Mouse (Mus musculus): ENCODE results near the gene Flot2. TPM values are rescaled to one million over a fixed set of nuclear protein-coding genes. Genes with fewer than 3 reads are reported as not detected.

Flot2 gene
- polyA plus RNA-seq, 1 experiment from 2014 or later = 60.8 TPM

DNA sequence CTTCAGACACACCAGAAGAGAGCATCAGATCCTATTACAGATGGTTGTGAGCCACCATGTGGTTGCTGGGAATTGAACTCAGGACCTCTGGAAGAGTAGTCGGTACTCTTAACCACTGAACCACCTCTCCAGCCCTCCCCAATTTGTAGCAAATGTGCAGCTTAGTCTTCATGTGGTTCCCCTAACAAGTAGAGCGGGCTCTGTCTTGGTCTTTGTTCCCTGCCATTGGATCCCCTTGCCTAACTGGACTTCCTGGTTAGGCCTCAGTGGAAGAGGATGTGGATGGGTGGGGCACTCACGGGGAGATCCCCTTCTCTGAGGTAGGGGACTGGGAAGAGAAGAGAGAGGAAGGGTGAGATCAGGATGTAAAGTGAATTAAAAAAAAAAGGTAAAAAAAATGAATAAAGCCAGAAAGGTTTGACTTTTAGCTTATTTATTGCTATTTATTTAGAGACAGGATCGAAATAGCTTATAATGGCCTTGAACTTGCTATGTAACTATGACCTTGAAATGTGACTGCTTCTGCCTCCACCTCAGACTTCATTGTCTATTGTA lies 49.3 kb downstream of the Flot2 start:
- Histone ChIP-seq H3K4me2 (ENCODE audit: low read depth) (no peak overlapping the region), H3K4me3 (ENCODE audit: low read depth, low read length) (no peak overlapping the region), H3K27me3 (ENCODE audit: control insufficient read depth, insufficient read depth, low read length) (no peaks in the 10 kb centered on the region), H3K27ac (ENCODE audit: low read depth, low read length) (no peak overlapping the region), H3K36me3 (ENCODE audit: control insufficient read depth, insufficient read depth, low read length) (no peaks in the 10 kb centered on the region), H3K9me3 (ENCODE audit: control insufficient read depth, low read length) (no peaks in the 10 kb centered on the region), H3K4me1 (ENCODE audit: control insufficient read depth, insufficient read depth, low read length) (no peaks in the 10 kb centered on the region), H3K9ac (ENCODE audit: low read length) (no peak overlapping the region)
- no peak for DNase-seq (ENCODE audit: low spot score)
- 75% methylated on average over 4 of the region's 4 CpGs for WGBS
- ATAC-seq (ENCODE audit: insufficient read depth, low FRiP score, low TSS enrichment) = no peak

DNA sequence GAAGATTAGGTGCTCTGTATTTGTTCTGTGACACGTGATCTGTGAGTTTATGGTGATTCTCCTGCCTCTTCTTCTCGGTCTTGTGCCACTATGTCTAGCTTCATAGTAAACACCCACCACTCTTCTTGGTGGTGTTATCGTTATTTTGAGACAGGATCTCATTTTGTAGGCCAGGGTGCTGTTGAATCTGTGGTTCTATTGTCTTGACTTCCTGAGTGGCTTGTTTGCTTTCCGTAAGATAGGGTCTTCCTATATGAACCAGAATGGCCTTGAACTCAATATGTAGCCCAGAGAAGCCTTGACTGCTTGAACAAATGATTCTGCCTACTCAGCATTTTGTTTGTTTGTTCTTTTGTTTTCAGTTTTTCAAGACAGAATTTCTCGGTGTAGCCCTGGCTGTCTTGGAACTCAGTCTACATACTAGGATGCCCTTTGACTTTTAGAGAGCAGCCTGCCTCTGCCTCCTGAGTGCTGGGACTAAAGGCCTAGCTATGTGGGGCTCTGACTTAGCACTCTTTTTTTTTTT lies 50.1 kb downstream of the Flot2 start:
- H3K27ac ChIP-seq (ENCODE audit: low read depth, low read length) = no peak overlapping the region
- no peak overlapping the region for H3K4me2 ChIP-seq (ENCODE audit: low read depth)
- H3K4me1 ChIP-seq (ENCODE audit: control insufficient read depth, insufficient read depth, low read length) = no peaks in the 10 kb centered on the region
- no peak overlapping the region for H3K4me3 ChIP-seq (ENCODE audit: low read depth, low read length)
- H3K36me3 ChIP-seq (ENCODE audit: control insufficient read depth, insufficient read depth, low read length) = no peaks in the 10 kb centered on the region
- WGBS = 82% methylated on average over 5 of the region's 5 CpGs
- H3K9ac ChIP-seq (ENCODE audit: low read length) = no peak overlapping the region
- DNase-seq (ENCODE audit: low spot score) (no peak), ATAC-seq (ENCODE audit: insufficient read depth, low FRiP score, low TSS enrichment) (no peak)
- no peaks in the 10 kb centered on the region for H3K9me3 ChIP-seq (ENCODE audit: control insufficient read depth, low read length)
- no peaks in the 10 kb centered on the region for H3K27me3 ChIP-seq (ENCODE audit: control insufficient read depth, insufficient read depth, low read length)

DNA sequence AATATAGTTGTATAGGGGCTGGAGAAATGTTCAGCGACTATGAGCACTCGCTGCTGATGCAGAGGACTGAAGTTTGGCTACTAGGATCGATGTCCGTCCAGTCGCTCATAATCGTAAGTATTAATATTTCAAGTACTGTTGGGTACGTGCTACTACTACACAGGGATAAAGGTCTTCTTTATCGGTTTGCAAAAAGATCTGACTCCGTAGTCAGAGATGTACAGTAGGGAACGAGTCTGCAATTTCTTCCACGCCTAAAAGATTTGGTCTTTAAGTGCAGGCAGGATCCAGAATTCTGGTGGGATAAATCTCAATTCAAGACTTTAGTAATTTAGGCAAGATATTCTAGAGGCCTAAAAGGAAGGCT lies 56.4 kb downstream of the Flot2 start:
- H3K27ac ChIP-seq (ENCODE audit: low read depth, low read length) = no peak overlapping the region
- peaks cover 15% of the 10 kb centered on the region for H3K4me1 ChIP-seq (ENCODE audit: control insufficient read depth, insufficient read depth, low read length)
- H3K9ac ChIP-seq (ENCODE audit: low read length) = peak overlapping the region; percentile 42
- H3K27me3 ChIP-seq (ENCODE audit: control insufficient read depth, insufficient read depth, low read length) = no peaks in the 10 kb centered on the region
- H3K9me3 ChIP-seq (ENCODE audit: control insufficient read depth, low read length) = no peaks in the 10 kb centered on the region
- no peak overlapping the region for H3K4me3 ChIP-seq (ENCODE audit: low read depth, low read length)
- ATAC-seq (ENCODE audit: insufficient read depth, low FRiP score, low TSS enrichment) = no peak
- peak overlapping the region; percentile 62 for H3K4me2 ChIP-seq (ENCODE audit: low read depth)
- H3K36me3 ChIP-seq (ENCODE audit: control insufficient read depth, insufficient read depth, low read length) = no peaks in the 10 kb centered on the region
- 59% methylated on average over 11 of the region's 11 CpGs for WGBS
- no peak for DNase-seq (ENCODE audit: low spot score)

DNA sequence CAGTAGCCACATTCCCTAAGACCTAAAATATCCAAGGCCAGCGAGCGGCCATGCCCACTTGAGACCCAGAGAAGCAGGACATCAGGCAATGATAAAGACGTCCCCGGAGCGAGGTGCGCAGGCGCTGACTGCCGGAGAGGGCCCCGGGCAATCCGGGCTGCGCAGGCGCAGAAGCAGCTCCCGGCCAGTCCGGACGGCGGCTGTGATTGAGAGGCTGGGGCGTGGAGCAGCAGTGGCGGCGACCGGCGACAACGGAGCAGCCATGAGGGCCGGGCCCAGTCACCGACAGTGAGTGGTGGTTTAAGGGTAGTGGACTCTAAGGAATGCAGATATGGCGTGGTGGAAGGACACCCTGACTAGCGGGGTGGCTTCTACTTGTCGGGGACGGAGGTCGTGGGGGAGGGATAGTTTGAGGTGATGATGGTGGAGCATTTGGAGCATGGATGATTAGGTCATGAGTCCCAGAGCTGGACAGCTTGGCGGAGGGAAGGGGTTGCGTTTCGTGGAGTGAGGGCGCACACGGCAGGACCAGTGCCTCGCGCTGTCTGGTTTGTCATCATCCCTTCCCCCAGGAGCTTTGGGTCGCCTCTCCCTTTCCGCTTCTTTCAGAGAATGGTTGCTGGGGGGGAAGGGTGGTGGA lies 56.9 kb downstream of the Flot2 start, which contains the start of gene Fam222b:
Gene Fam222b (plus strand): TSS at position 157 of the 640 bp plus-strand sequence.
- H3K9me3 ChIP-seq (ENCODE audit: control insufficient read depth, low read length) = no peaks in the 10 kb centered on the region
- WGBS = under 1% methylated on average over 38 of the region's 38 CpGs

DNA sequence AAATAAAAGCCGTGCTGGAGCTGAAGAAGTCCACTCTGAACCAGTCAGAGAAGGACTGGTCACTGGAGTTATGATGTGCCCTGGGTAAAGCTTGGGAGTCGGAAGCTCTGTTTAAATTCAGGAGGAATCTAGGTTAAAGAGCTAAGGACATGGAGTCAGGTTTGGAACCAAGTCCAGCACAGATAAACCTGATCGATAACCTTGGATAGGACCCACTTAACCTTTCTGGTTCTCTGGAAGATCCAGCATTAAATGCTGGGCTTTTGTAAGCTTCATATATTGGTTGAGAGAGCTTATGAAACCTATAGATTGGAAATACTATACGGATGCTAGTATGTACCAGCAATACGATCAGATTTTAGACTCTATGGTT lies 57.4 kb downstream of the Flot2 start:
- H3K9ac ChIP-seq (ENCODE audit: low read length) = peak overlapping the region; percentile 76
- peak overlapping the region; percentile 75 for H3K4me3 ChIP-seq (ENCODE audit: low read depth, low read length)
- H3K36me3 ChIP-seq (ENCODE audit: control insufficient read depth, insufficient read depth, low read length) = no peaks in the 10 kb centered on the region
- peaks cover 15% of the 10 kb centered on the region for H3K4me1 ChIP-seq (ENCODE audit: control insufficient read depth, insufficient read depth, low read length)
- DNase-seq (ENCODE audit: low spot score) (no peak), ATAC-seq (ENCODE audit: insufficient read depth, low FRiP score, low TSS enrichment) (no peak)
- H3K27me3 ChIP-seq (ENCODE audit: control insufficient read depth, insufficient read depth, low read length) = no peaks in the 10 kb centered on the region
- 35% methylated on average over 5 of the region's 5 CpGs for WGBS
- peak overlapping the region; percentile 58; the same call in 1 of the 2 replicates for H3K27ac ChIP-seq (ENCODE audit: low read depth, low read length)
- H3K4me2 ChIP-seq (ENCODE audit: low read depth) = peak overlapping the region; percentile 62
- H3K9me3 ChIP-seq (ENCODE audit: control insufficient read depth, low read length) = no peaks in the 10 kb centered on the region

More for the DNA sequence above, 56.9 kb downstream of the Flot2 start, which contains the start of gene Fam222b:
- ATAC-seq (ENCODE audit: insufficient read depth, low FRiP score, low TSS enrichment) (peak; percentile 84), DNase-seq (ENCODE audit: low spot score) (peak; percentile 94)
- no peaks in the 10 kb centered on the region for H3K27me3 ChIP-seq (ENCODE audit: control insufficient read depth, insufficient read depth, low read length)
- H3K27ac ChIP-seq (ENCODE audit: low read depth, low read length) = peak within 1 kb of the TSS; percentile 58; the same call in 1 of the 2 replicates
- peaks cover 15% of the 10 kb centered on the region for H3K4me1 ChIP-seq (ENCODE audit: control insufficient read depth, insufficient read depth, low read length)
- peak within 1 kb of the TSS; percentile 62 for H3K4me2 ChIP-seq (ENCODE audit: low read depth)
- peak within 1 kb of the TSS; percentile 75 for H3K4me3 ChIP-seq (ENCODE audit: low read depth, low read length)
- no peaks in the 10 kb centered on the region for H3K36me3 ChIP-seq (ENCODE audit: control insufficient read depth, insufficient read depth, low read length)
- peak within 1 kb of the TSS; percentile 76 for H3K9ac ChIP-seq (ENCODE audit: low read length)

DNA sequence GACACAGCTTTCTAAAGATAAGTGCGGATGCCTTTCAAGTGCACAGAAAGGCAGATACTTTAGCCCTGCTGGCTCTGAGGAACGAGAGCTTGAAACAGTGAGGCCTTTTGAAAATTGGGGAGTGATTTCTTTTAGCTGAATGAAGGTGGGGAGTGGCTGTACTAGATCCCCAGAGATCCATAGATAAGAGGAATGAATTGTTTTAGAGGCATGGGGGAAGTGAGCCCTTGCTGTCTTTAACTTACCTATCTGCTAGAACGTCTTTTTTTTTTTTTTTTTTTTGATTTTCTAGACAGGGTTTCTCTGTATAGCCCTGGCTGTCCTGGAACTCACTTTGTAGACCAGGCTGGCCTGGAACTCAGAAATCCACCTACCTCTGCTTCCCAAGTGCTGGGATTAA lies 59.3 kb downstream of the Flot2 start:
- peak overlapping the region; percentile 9; the same call in 1 of the 2 replicates for H3K4me2 ChIP-seq (ENCODE audit: low read depth)
- DNase-seq (ENCODE audit: low spot score) (no peak), ATAC-seq (ENCODE audit: insufficient read depth, low FRiP score, low TSS enrichment) (no peak)
- no peak overlapping the region for H3K4me3 ChIP-seq (ENCODE audit: low read depth, low read length)
- no peaks in the 10 kb centered on the region for H3K27me3 ChIP-seq (ENCODE audit: control insufficient read depth, insufficient read depth, low read length)
- H3K36me3 ChIP-seq (ENCODE audit: control insufficient read depth, insufficient read depth, low read length) = no peaks in the 10 kb centered on the region
- peaks cover 15% of the 10 kb centered on the region for H3K4me1 ChIP-seq (ENCODE audit: control insufficient read depth, insufficient read depth, low read length)
- WGBS = 67% methylated on average over 3 of the region's 3 CpGs
- no peaks in the 10 kb centered on the region for H3K9me3 ChIP-seq (ENCODE audit: control insufficient read depth, low read length)
- 0 out of 2 replicates have a peak overlapping the region, but pooled peaks have one; percentile 2 for H3K9ac ChIP-seq (ENCODE audit: low read length)
- H3K27ac ChIP-seq (ENCODE audit: low read depth, low read length) = no peak overlapping the region

DNA sequence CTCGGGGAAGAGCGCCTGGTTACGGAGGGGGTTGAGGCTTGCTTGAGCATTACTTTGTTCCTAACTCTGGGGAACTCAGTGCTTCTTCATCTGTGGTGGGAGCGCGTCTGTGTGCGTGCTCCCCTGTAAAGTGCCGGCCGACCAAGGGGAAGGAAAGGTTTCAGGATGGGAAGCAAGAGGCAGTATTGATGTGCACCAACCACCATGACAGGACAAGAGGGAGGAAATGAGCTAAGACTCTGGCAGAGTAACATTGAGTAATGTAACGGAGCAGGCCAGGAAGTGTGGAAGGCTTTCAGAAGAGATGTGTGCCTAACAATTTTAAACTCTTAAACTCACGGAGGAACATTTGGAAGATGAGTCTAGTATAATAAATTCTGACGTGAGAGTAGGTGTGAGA lies 63.0 kb downstream of the Flot2 start:
- Histone ChIP-seq H3K9ac (ENCODE audit: low read length) (no peak overlapping the region), H3K36me3 (ENCODE audit: control insufficient read depth, insufficient read depth, low read length) (no peaks in the 10 kb centered on the region), H3K27ac (ENCODE audit: low read depth, low read length) (no peak overlapping the region), H3K4me2 (ENCODE audit: low read depth) (no peak overlapping the region), H3K4me3 (ENCODE audit: low read depth, low read length) (no peak overlapping the region), H3K27me3 (ENCODE audit: control insufficient read depth, insufficient read depth, low read length) (no peaks in the 10 kb centered on the region), H3K9me3 (ENCODE audit: control insufficient read depth, low read length) (no peaks in the 10 kb centered on the region), H3K4me1 (ENCODE audit: control insufficient read depth, insufficient read depth, low read length) (peaks cover 8% of the 10 kb centered on the region)
- DNase-seq (ENCODE audit: low spot score) (no peak), ATAC-seq (ENCODE audit: insufficient read depth, low FRiP score, low TSS enrichment) (no peak)
- 93% methylated on average over 11 of the region's 11 CpGs for whole genome bisulfite sequencing

DNA sequence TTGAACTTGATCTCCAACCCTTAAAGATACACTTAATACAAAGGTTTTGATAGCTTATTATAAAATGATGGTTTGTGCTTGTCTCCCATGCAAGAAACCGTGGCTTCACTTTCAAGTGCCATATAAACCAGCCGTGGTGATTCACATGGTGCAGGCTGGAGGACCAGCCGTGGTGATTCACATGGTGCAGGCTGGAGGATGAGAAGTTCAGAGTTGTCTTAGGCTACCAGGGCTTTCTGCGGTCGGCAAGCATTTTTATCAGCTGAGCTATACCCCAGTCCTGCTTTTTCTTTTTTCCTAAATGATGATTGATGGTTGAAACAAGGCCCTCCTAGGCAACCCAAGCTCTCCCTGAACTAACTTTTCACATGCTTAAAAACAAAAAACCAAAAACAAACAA lies 64.4 kb downstream of the Flot2 start:
- Histone ChIP-seq H3K27ac (ENCODE audit: low read depth, low read length) (no peak overlapping the region), H3K27me3 (ENCODE audit: control insufficient read depth, insufficient read depth, low read length) (no peaks in the 10 kb centered on the region), H3K4me3 (ENCODE audit: low read depth, low read length) (no peak overlapping the region), H3K4me1 (ENCODE audit: control insufficient read depth, insufficient read depth, low read length) (no peaks in the 10 kb centered on the region; the same call in 1 of the 2 replicates), H3K4me2 (ENCODE audit: low read depth) (no peak overlapping the region), H3K9ac (ENCODE audit: low read length) (no peak overlapping the region), H3K9me3 (ENCODE audit: control insufficient read depth, low read length) (no peaks in the 10 kb centered on the region), H3K36me3 (ENCODE audit: control insufficient read depth, insufficient read depth, low read length) (no peaks in the 10 kb centered on the region; the same call in 1 of the 2 replicates)
- no peak for DNase-seq (ENCODE audit: low spot score)
- ATAC-seq (ENCODE audit: insufficient read depth, low FRiP score, low TSS enrichment) = no peak
- 84% methylated on average over 5 of the region's 5 CpGs for WGBS

Data from neural tube, embryonic 11.5 days (tissue).